Mouse (Mus musculus) v-Abl transformed pro-B cells (cell line): Measurements from ENCODE around the gene Ythdf2.

Experiments
- in situ Hi-C, 2 experiments: fragments of 400-800 bp; cut with MboI; formaldehyde crosslinking; loops; one replicate each; pipeline ENCODE4 v1.15.1; 2025; ENCODE audit not compliant: unreplicated experiment in 2 of 2

Gene Ythdf2

GRCm38 (mm10) chr4:132211091-132211942, 786 bp downstream of the Ythdf2 start:
- in situ Hi-C loops: no loop called here

GRCm38 (mm10) chr4:132210325-132210724, 1.8 kb downstream of the Ythdf2 start:
- in situ Hi-C loops: no loop called here

GRCm38 (mm10) chr4:132209299-132209698, 2.8 kb downstream of the Ythdf2 start:
- in situ Hi-C loops: loop anchor here in 1 of 2 experiments (10.0 kb wide), 1 partner anchor 56 kb away; the partner anchor contains the start of gene Gmeb1

GRCm38 (mm10) chr4:132207280-132207679, 4.8 kb downstream of the Ythdf2 start:
- in situ Hi-C loops: loop anchor here in 1 of 2 experiments (10.0 kb wide), 1 partner anchor 58 kb away; the partner anchor contains the start of gene Gmeb1

- in situ Hi-C loops: loop anchor here (5.0 to 10.0 kb wide), 5 partner anchors 69 to 316 kb away; partner anchors contain the start of gene Sesn2 (in 2 of the 2)
Observed at GRCm38 (mm10) chr4:132198771-132199170, 13.3 kb downstream of the Ythdf2 start.

- in situ Hi-C loops: loop anchor here (5.0 to 10.0 kb wide), 5 partner anchors 69 to 317 kb away; partner anchors contain the start of gene Sesn2 (in 2 of the 2)
Observed at GRCm38 (mm10) chr4:132198285-132198712, 13.8 kb downstream of the Ythdf2 start.

- in situ Hi-C loops: loop anchor here (5.0 to 10.0 kb wide), 5 partner anchors 72 to 320 kb away; partner anchors contain the start of gene Sesn2 (in 2 of the 2)
Observed at GRCm38 (mm10) chr4:132194975-132195374, 17.1 kb downstream of the Ythdf2 start.

- in situ Hi-C loops: loop anchor here in 1 of 2 experiments (10.0 kb wide), 2 partner anchors 150 to 320 kb away; partner anchors contain the start of gene Sesn2
Observed at GRCm38 (mm10) chr4:132194373-132194772, 17.7 kb downstream of the Ythdf2 start.

GRCm38 (mm10) chr4:132187826-132188401, 24.2 kb downstream of the Ythdf2 start:
- in situ Hi-C loops: no loop called here

GRCm38 (mm10) chr4:132183162-132183561, 28.9 kb downstream of the Ythdf2 start:
- in situ Hi-C loops: no loop called here

GRCm38 (mm10) chr4:132181721-132182658, 30.1 kb downstream of the Ythdf2 start:
- in situ Hi-C loops: no loop called here

- in situ Hi-C loops: no loop called here
Observed at GRCm38 (mm10) chr4:132180710-132181109, 31.4 kb downstream of the Ythdf2 start.

GRCm38 (mm10) chr4:132178630-132179059, 33.5 kb downstream of the Ythdf2 start:
- in situ Hi-C loops: loop anchor here (5.0 to 10.0 kb wide), 5 partner anchors 84 to 1221 kb away; no protein-coding TSS in a partner anchor

GRCm38 (mm10) chr4:132176474-132176873, 35.6 kb downstream of the Ythdf2 start:
- in situ Hi-C loops: loop anchor here (5.0 to 10.0 kb wide), 5 partner anchors 82 to 1219 kb away; no protein-coding TSS in a partner anchor

- in situ Hi-C loops: loop anchor here in 1 of 2 experiments (10.0 kb wide), 2 partner anchors 76 to 1206 kb away; no protein-coding TSS in a partner anchor
Observed at GRCm38 (mm10) chr4:132170891-132171290, 41.2 kb downstream of the Ythdf2 start.

- in situ Hi-C loops: loop anchor here in 1 of 2 experiments (10.0 kb wide), 2 partner anchors 75 to 1205 kb away; no protein-coding TSS in a partner anchor
Observed at GRCm38 (mm10) chr4:132169761-132170160, 42.3 kb downstream of the Ythdf2 start.

- in situ Hi-C loops: no loop called here
Observed at GRCm38 (mm10) chr4:132169271-132169670, 42.8 kb downstream of the Ythdf2 start.

GRCm38 (mm10) chr4:132167436-132167835, 44.7 kb downstream of the Ythdf2 start:
- in situ Hi-C loops: no loop called here
